Mouse (Mus musculus): ENCODE measurements around the gene Catsperg2. TPM values are rescaled to one million over a fixed set of nuclear protein-coding genes. Genes with fewer than 3 reads are reported as not detected.
A peak's percentile ranks its signal among the peaks of the same experiment; 100 is the strongest.
"Not testable (repeated sequence)": the region's sequence is repeated elsewhere in the genome, so short reads cannot be mapped to it uniquely, and the experiment has no call there.

Catsperg2 gene
- polyA plus RNA-seq (2014; fragmentation: Nextera tagmentation; extraction: Ambion mirVana), result not detected in 2 replicates

DNA sequence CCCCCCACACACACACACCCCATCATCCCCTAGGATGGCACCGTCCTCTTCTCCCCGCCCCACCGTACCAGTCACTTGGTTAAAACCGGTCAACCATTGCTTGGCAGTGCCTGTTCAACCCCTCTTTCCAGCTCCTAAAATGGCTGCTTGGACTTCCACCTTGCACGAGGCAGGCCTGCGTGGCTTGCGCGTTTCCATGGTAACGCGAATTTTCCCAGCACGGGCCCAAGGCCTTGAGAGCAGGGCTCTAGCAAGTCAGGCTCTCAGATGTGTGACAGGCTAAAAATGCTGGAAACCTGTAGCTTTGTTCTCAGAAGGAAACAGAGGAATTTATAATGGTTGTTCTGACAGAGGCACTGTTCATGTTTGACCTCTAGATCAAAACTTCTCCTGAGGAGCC, at the start of gene Catsperg2:
TSS of gene Catsperg2 (minus strand) at position 173 of the 400 bp plus-strand sequence.
- H3K27ac ChIP-seq (ENCODE audit: low read depth, low read length); DNase-seq (ENCODE audit: low spot score); H3K9me3 ChIP-seq (ENCODE audit: control insufficient read depth, low read length); H3K4me1 ChIP-seq (ENCODE audit: control insufficient read depth, insufficient read depth, low read length); ATAC-seq (ENCODE audit: insufficient read depth, low FRiP score, low TSS enrichment); H3K9ac ChIP-seq (ENCODE audit: low read length); H3K36me3 ChIP-seq (ENCODE audit: control insufficient read depth, insufficient read depth, low read length); H3K4me2 ChIP-seq (ENCODE audit: low read depth); H3K4me3 ChIP-seq (ENCODE audit: low read depth, low read length); H3K27me3 ChIP-seq (ENCODE audit: control insufficient read depth, insufficient read depth, low read length): not testable (repeated sequence)
- WGBS, result 74% methylated on average over 11 of the region's 11 CpGs

DNA sequence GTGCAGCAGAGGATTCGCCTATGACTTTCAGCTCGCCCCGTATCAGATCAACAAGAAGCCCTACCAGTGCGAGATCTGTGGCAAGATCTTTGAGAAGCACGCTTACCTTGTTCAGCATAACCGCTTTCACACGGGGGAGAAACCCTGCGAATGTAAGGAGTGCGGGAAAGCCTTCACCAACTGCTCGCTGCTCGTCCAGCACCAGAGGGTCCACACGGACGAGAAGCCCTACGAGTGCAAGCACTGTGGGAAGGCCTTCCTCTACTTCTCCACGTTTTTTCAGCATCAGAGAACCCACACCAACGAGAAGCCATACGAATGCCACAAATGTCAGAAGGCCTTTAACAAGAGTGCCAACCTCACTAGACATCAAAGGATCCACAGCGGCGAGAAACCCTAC, 49.7 kb upstream of the Catsperg2 start:
- Histone ChIP-seq H3K4me3 (ENCODE audit: low read depth, low read length) (no peak overlapping the region), H3K27me3 (ENCODE audit: control insufficient read depth, insufficient read depth, low read length) (no peaks in the 10 kb centered on the region), H3K27ac (ENCODE audit: low read depth, low read length) (no peak overlapping the region), H3K36me3 (ENCODE audit: control insufficient read depth, insufficient read depth, low read length) (peaks cover 22% of the 10 kb centered on the region), H3K4me1 (ENCODE audit: control insufficient read depth, insufficient read depth, low read length) (no peaks in the 10 kb centered on the region), H3K9ac (ENCODE audit: low read length) (no peak overlapping the region), H3K4me2 (ENCODE audit: low read depth) (no peak overlapping the region), H3K9me3 (ENCODE audit: control insufficient read depth, low read length) (no peaks in the 10 kb centered on the region)
- DNase-seq (ENCODE audit: low spot score), result no peak
- no peak for ATAC-seq (ENCODE audit: insufficient read depth, low FRiP score, low TSS enrichment)
- WGBS, result 96% methylated on average over 19 of the region's 19 CpGs

DNA sequence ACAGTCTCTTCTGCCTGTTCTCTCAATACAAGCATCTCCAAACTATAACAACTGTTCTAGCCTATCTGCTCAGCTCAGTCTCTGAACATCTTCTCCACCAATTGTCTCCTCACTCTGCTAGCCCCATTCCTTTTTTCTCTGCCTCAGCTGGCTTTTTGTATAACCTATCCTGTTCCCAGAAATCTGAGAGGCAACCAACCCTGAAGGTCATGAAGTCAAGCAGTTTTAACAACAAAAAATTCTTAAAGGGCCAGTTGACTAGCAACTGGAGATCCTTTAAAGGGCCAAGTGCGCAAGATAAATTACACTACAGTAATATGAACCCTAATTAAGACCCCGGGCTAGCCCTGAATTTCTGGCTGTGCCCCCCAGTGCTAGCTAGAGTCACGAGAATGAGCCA, 47.5 kb upstream of the Catsperg2 start:
- Histone ChIP-seq H3K4me2 (ENCODE audit: low read depth) (no peak overlapping the region), H3K27ac (ENCODE audit: low read depth, low read length) (no peak overlapping the region), H3K4me3 (ENCODE audit: low read depth, low read length) (no peak overlapping the region), H3K4me1 (ENCODE audit: control insufficient read depth, insufficient read depth, low read length) (peaks cover 2% of the 10 kb centered on the region), H3K27me3 (ENCODE audit: control insufficient read depth, insufficient read depth, low read length) (no peaks in the 10 kb centered on the region), H3K9me3 (ENCODE audit: control insufficient read depth, low read length) (no peaks in the 10 kb centered on the region), H3K36me3 (ENCODE audit: control insufficient read depth, insufficient read depth, low read length) (peaks cover 22% of the 10 kb centered on the region), H3K9ac (ENCODE audit: low read length) (no peak overlapping the region)
- WGBS, result 92% methylated on average over 3 of the region's 3 CpGs
- ATAC-seq (ENCODE audit: insufficient read depth, low FRiP score, low TSS enrichment) (no peak), DNase-seq (ENCODE audit: low spot score) (no peak)

DNA sequence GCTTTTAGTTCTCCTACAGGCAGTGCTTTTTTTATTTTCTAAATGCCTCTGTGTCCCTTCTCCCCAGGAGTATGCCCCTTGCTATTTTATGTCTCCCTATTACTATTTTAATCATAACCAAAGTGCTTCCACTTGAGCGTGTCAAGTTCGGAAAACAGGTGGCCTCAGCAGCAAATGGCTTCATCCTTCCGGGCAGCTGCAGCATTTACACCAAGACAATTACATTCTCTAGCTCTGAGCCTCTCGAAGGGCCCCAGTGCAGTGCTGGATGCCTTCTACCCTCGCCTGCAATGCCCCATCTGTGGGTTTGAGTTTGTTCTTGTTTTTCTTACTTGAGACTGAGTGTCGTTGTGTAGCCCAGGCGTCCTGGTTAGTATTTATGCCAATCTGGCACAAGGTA, 46.7 kb upstream of the Catsperg2 start:
- 87% methylated on average over 7 of the region's 7 CpGs for WGBS
- Histone ChIP-seq H3K9me3 (ENCODE audit: control insufficient read depth, low read length) (no peaks in the 10 kb centered on the region), H3K4me1 (ENCODE audit: control insufficient read depth, insufficient read depth, low read length) (peaks cover 5% of the 10 kb centered on the region), H3K4me2 (ENCODE audit: low read depth) (no peak overlapping the region), H3K27ac (ENCODE audit: low read depth, low read length) (no peak overlapping the region), H3K27me3 (ENCODE audit: control insufficient read depth, insufficient read depth, low read length) (no peaks in the 10 kb centered on the region), H3K36me3 (ENCODE audit: control insufficient read depth, insufficient read depth, low read length) (peaks cover 22% of the 10 kb centered on the region), H3K4me3 (ENCODE audit: low read depth, low read length) (no peak overlapping the region), H3K9ac (ENCODE audit: low read length) (no peak overlapping the region)
- ATAC-seq (ENCODE audit: insufficient read depth, low FRiP score, low TSS enrichment) (no peak), DNase-seq (ENCODE audit: low spot score) (no peak)

DNA sequence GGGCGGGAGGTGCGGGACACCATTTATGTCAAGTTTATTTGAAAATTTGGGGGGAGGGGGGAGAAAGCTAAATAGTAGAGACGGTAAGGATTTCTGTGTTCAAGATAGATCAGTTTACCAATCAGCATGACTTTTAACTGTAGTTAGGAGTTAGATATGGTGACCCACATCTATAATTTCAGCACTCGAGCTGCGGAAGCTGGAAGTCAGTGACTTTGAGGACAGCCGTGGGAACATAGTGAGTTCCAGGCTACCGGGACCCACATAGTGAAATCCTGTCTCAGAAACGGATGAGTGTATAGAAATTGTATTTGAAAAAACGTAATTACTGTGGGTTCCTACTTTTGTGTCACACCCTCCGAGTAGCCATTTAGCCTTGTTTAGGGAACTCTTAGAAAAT, 42.1 kb upstream of the Catsperg2 start:
- 0 out of 2 replicates have a peak, but pooled peaks cover 2% of the 10 kb centered on the region for H3K36me3 ChIP-seq (ENCODE audit: control insufficient read depth, insufficient read depth, low read length)
- H3K27ac ChIP-seq (ENCODE audit: low read depth, low read length), result no peak overlapping the region
- WGBS, result 12% methylated on average over 10 of the region's 10 CpGs
- H3K9me3 ChIP-seq (ENCODE audit: control insufficient read depth, low read length), result no peaks in the 10 kb centered on the region
- peak overlapping the region; percentile 66 for H3K9ac ChIP-seq (ENCODE audit: low read length)
- H3K4me2 ChIP-seq (ENCODE audit: low read depth), result peak overlapping the region; percentile 66
- H3K4me3 ChIP-seq (ENCODE audit: low read depth, low read length), result peak overlapping the region; percentile 64
- H3K27me3 ChIP-seq (ENCODE audit: control insufficient read depth, insufficient read depth, low read length), result no peaks in the 10 kb centered on the region
- DNase-seq (ENCODE audit: low spot score) (no peak), ATAC-seq (ENCODE audit: insufficient read depth, low FRiP score, low TSS enrichment) (no peak)
- H3K4me1 ChIP-seq (ENCODE audit: control insufficient read depth, insufficient read depth, low read length), result peaks cover 5% of the 10 kb centered on the region

DNA sequence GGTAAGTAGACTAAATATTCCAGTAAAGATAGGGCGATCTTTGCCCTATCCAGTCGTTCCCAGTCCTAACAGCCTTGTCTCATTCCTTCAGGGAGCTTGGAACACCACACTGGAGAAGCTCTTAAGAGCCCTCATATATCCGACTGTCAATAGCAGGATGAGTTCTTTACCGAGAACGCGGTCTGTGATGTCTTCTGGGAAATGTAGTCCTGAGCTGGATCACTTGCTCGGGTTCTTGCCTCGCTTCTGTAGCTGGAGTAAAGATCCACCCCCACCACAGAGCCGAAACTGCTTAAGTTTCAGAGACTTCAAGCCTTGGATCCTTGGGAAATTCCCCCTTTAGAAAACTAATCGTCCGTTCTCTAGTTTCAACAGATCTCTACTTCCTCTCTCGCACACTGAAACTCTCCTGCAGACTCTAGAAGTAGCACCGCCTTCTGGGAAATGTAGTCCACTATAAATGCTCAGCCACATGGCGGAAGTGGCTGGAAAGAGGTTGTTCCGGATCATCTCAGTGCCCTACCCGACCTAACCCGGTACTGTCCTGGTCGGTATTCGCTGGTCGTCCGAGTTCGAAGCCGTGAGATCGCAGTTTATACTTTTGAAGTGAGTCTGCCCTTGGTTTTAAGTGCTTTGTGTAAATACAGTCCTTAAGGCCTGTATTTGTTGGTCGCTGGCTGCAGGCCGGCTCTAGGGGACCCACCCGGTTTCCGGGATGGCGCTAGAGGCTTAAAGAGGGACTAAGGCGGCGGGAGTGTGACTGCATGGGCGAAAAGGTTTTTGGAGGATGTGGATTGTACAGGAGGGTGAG, 41.5 kb upstream of the Catsperg2 start, which contains the start of gene Zfp84:
TSS of gene Zfp84 (plus strand) at position 463 of the 811 bp plus-strand sequence.
- Histone ChIP-seq H3K4me1 (ENCODE audit: control insufficient read depth, insufficient read depth, low read length) (peaks cover 5% of the 10 kb centered on the region), H3K4me2 (ENCODE audit: low read depth) (peak within 1 kb of the TSS; percentile 66), H3K4me3 (ENCODE audit: low read depth, low read length) (peak within 1 kb of the TSS; percentile 64), H3K9ac (ENCODE audit: low read length) (peak within 1 kb of the TSS; percentile 66), H3K27ac (ENCODE audit: low read depth, low read length) (no peak within 1 kb of the TSS), H3K27me3 (ENCODE audit: control insufficient read depth, insufficient read depth, low read length) (no peaks in the 10 kb centered on the region), H3K36me3 (ENCODE audit: control insufficient read depth, insufficient read depth, low read length) (no peaks in the 10 kb centered on the region), H3K9me3 (ENCODE audit: control insufficient read depth, low read length) (no peaks in the 10 kb centered on the region)
- WGBS, result under 1% methylated on average over 32 of the region's 32 CpGs
- ATAC-seq (ENCODE audit: insufficient read depth, low FRiP score, low TSS enrichment) (peak; percentile 93), DNase-seq (ENCODE audit: low spot score) (peak; percentile 88)

DNA sequence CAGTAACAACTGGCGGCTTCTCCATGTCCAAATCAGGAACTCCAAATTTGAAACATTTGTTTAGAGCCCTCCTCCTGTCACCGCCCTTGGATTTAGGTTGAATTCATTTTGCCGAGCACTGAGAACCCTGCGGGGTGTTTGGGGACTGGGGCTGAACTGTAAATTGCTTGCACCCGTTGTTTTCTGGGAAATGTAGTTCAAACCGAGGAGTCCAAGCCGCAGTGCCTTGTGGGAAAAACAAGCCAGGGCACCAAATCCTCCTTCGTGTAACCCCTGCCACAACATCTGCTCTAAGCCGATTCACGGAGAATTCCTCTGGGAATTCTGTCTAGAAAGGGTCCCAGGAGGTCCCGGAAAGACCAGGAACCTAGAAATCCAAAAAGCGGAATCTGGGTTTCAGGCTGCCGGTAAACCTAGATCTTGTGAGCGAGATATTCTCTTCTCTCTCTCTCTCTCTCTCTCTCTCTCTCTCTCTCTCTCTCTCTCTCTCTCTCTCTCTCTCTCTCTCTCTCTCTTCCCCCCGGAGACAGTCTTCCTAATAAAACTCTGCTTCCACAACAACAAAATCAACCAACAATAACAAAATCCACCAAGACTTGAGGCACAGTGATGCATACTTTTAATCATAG, 40.3 kb upstream of the Catsperg2 start:
- Histone ChIP-seq H3K4me2 (ENCODE audit: low read depth) (peak overlapping the region; percentile 66), H3K27me3 (ENCODE audit: control insufficient read depth, insufficient read depth, low read length) (no peaks in the 10 kb centered on the region), H3K4me3 (ENCODE audit: low read depth, low read length) (peak overlapping the region; percentile 64), H3K4me1 (ENCODE audit: control insufficient read depth, insufficient read depth, low read length) (peaks cover 5% of the 10 kb centered on the region), H3K9ac (ENCODE audit: low read length) (peak overlapping the region; percentile 11), H3K27ac (ENCODE audit: low read depth, low read length) (no peak overlapping the region), H3K9me3 (ENCODE audit: control insufficient read depth, low read length) (no peaks in the 10 kb centered on the region), H3K36me3 (ENCODE audit: control insufficient read depth, insufficient read depth, low read length) (no peaks in the 10 kb centered on the region)
- ATAC-seq (ENCODE audit: insufficient read depth, low FRiP score, low TSS enrichment) (peak; percentile 43), DNase-seq (ENCODE audit: low spot score) (peak; percentile 86)
- WGBS, result 2% methylated on average over 15 of the region's 15 CpGs

DNA sequence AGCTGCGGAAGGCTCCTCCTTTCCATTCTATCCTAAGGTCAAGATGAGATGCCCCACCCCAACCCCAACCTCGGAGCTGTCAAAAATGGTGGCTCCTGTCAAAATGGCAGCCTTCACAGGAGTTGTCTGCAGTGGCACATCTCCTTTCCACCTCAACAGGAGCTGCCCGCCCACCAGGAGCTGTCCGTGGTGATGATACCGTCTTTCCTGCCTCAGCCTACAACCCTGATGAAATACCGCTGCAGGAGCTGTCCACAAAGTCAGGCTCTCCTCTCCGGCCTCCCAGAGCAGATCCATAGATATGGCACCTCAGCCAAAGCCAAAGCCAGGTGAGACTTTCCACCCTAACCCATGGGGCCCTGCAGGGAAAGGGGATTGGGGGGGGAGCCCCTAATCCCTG, 37.9 kb upstream of the Catsperg2 start:
- Histone ChIP-seq H3K36me3 (ENCODE audit: control insufficient read depth, insufficient read depth, low read length) (no peaks in the 10 kb centered on the region), H3K4me2 (ENCODE audit: low read depth) (no peak overlapping the region), H3K27ac (ENCODE audit: low read depth, low read length) (no peak overlapping the region), H3K9me3 (ENCODE audit: control insufficient read depth, low read length) (no peaks in the 10 kb centered on the region), H3K4me1 (ENCODE audit: control insufficient read depth, insufficient read depth, low read length) (peaks cover 5% of the 10 kb centered on the region), H3K4me3 (ENCODE audit: low read depth, low read length) (no peak overlapping the region), H3K9ac (ENCODE audit: low read length) (no peak overlapping the region), H3K27me3 (ENCODE audit: control insufficient read depth, insufficient read depth, low read length) (no peaks in the 10 kb centered on the region)
- no peak for ATAC-seq (ENCODE audit: insufficient read depth, low FRiP score, low TSS enrichment)
- no peak for DNase-seq (ENCODE audit: low spot score)
- 81% methylated on average over 7 of the region's 7 CpGs for WGBS

DNA sequence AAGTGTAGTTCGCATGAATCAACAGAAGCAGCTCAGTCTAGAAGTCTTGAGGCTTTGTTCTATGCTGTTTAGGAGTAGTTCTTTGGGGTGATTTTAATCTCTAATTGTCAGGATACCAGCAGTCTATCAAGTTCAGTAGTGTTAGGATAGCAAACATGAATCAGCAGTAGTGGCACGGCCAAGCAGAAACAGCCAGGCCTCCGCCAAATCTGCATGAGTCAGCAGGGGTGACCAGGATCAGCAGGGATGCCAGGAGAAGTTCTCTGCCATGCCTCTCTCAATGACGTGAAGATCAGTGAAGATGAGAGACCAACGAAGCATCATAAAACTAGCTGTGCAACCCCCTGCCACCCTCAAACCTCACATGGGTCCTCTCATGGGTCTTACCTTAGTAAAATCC, 33.6 kb upstream of the Catsperg2 start:
- no peak overlapping the region for H3K27ac ChIP-seq (ENCODE audit: low read depth, low read length)
- DNase-seq (ENCODE audit: low spot score), result no peak
- H3K9me3 ChIP-seq (ENCODE audit: control insufficient read depth, low read length), result no peaks in the 10 kb centered on the region
- H3K27me3 ChIP-seq (ENCODE audit: control insufficient read depth, insufficient read depth, low read length), result no peaks in the 10 kb centered on the region
- H3K9ac ChIP-seq (ENCODE audit: low read length), result no peak overlapping the region
- H3K4me2 ChIP-seq (ENCODE audit: low read depth), result no peak overlapping the region
- no peaks in the 10 kb centered on the region for H3K4me1 ChIP-seq (ENCODE audit: control insufficient read depth, insufficient read depth, low read length)
- 90% methylated on average over 5 of the region's 5 CpGs for WGBS
- H3K4me3 ChIP-seq (ENCODE audit: low read depth, low read length), result no peak overlapping the region
- H3K36me3 ChIP-seq (ENCODE audit: control insufficient read depth, insufficient read depth, low read length), result no peaks in the 10 kb centered on the region
- no peak for ATAC-seq (ENCODE audit: insufficient read depth, low FRiP score, low TSS enrichment)

All from neural tube, embryonic 11.5 days (tissue).